9 mouse cellular contexts compared by ENCODE assay signal in genomic region chr2:158109516-158109915, GRCm38 (mm10). TPM values are rescaled to one million over a fixed set of nuclear protein-coding genes. Genes with fewer than 3 reads are reported as not detected.
A peak's percentile ranks its signal among the peaks of the same experiment; 100 is the strongest.
DNase-seq lines count a peak whose midpoint lies in the region; ATAC-seq and TF ChIP-seq lines count a peak whose summit lies in the region.
"Had no signal": no experiment of that assay in that cellular context is flagged by ENCODE, and none has a peak within 500 bp of the region (broad histone marks: within the 10 kb centered on the region; RNA-seq: fewer than 3 reads in every experiment).

No protein-coding gene starts in this region.

- no peaks in the 10 kb centered on the region for H3K36me3 ChIP-seq in heart, embryonic 15.5 days
- no peaks in the 10 kb centered on the region for H3K36me3 ChIP-seq in liver, embryonic 11.5 days (ENCODE audit: control insufficient read depth, insufficient read depth, low read length)

- no peak for TF ChIP-seq CTCF in gastrocnemius, adult 2 months (IDR thresholded peaks at IDR 0.05)

- no peak overlapping the region for H3K4me2 ChIP-seq in heart, embryonic 15.5 days
- H3K4me2 ChIP-seq in liver, embryonic 11.5 days: no peak overlapping the region

- peaks cover 39% of the 10 kb centered on the region for H3K4me1 ChIP-seq in heart, embryonic 15.5 days (replicated peaks)
- H3K4me1 ChIP-seq in liver, embryonic 11.5 days (replicated peaks; ENCODE audit: control insufficient read depth, insufficient read depth, low read length): peaks cover 37% of the 10 kb centered on the region

- H3K9ac ChIP-seq in heart, embryonic 15.5 days: no peak overlapping the region
- peak overlapping the region; percentile 27; the same call in 1 of the 2 replicates for H3K9ac ChIP-seq in liver, embryonic 11.5 days (ENCODE audit: low read depth, low read length)

- H3K9me3 ChIP-seq in heart, embryonic 15.5 days (replicated peaks): no peaks in the 10 kb centered on the region
- H3K9me3 ChIP-seq in liver, embryonic 11.5 days (ENCODE audit: control insufficient read depth, low read length): no peaks in the 10 kb centered on the region

- no peak for ATAC-seq in heart, embryonic 15.5 days (replicated peaks; ENCODE audit: insufficient number of reproducible peaks, insufficient read depth, low FRiP score, low read depth)
- no peak for ATAC-seq in liver, embryonic 11.5 days (replicated peaks; ENCODE audit: low FRiP score)

- WGBS in heart, embryonic 15.5 days: 41% methylated on average over 8 of the region's 8 CpGs
- 31% methylated on average over 8 of the region's 8 CpGs for WGBS in liver, embryonic 11.5 days

- H3K27ac ChIP-seq in gastrocnemius, adult 2 months: peak overlapping the region; percentile 63
- H3K27ac ChIP-seq in heart, embryonic 15.5 days: peak overlapping the region; percentile 66
- peak overlapping the region; percentile 6; the same call in 1 of the 2 replicates for H3K27ac ChIP-seq in liver, embryonic 11.5 days (ENCODE audit: low read depth, low read length)
- H3K27ac ChIP-seq: macrophage had no signal

- H3K4me3 ChIP-seq in gastrocnemius, adult 2 months: no peak overlapping the region
- H3K4me3 ChIP-seq in heart, embryonic 15.5 days: no peak overlapping the region
- H3K4me3 ChIP-seq in liver, embryonic 11.5 days (ENCODE audit: low read depth, low read length): no peak overlapping the region

- no peak for DNase-seq in gastrocnemius, adult 2 months
- no peak for DNase-seq in gastrocnemius, adult 18-20 months (ENCODE audit: low spot score)
- DNase-seq in 416B (ENCODE audit: low read depth): peak; percentile 35
- DNase-seq in liver, embryonic 11.5 days (ENCODE audit: low spot score): no peak
- DNase-seq in left cerebral cortex, adult 18-20 months (ENCODE audit: low spot score in 2 of 2): no peak
- no peak for DNase-seq in testis, postnatal 10 days (ENCODE audit: low spot score)
- DNase-seq in adrenal gland, postnatal 10 days: no peak

- no peaks in the 10 kb centered on the region for H3K27me3 ChIP-seq in heart, embryonic 15.5 days
- no peaks in the 10 kb centered on the region for H3K27me3 ChIP-seq in liver, embryonic 11.5 days (replicated peaks; ENCODE audit: control insufficient read depth, insufficient read depth, low read length)

- intact Hi-C loops in gastrocnemius, adult 2 months (cut with DNase I): no loop called here

RNA-seq across cellular contexts. Expression of gene Tgm2, which starts 36.7 kb away (rescaled TPM):
- total RNA-seq in gastrocnemius, adult 2 months (2021): 10 to 100 TPM; 44.2 to 55.4 TPM
- total RNA-seq in gastrocnemius, adult 18-20 months (2021): 10 to 100 TPM; 40.7 to 47.3 TPM
- 208 and 228 TPM in 2 replicates for polyA plus RNA-seq in heart, embryonic 15.5 days (2015; fragmentation: Nextera tagmentation; extraction: Ambion mirVana)
- polyA plus RNA-seq in liver, embryonic 11.5 days (2014; fragmentation: Nextera tagmentation; extraction: Ambion mirVana): 49.5 and 49.7 TPM in 2 replicates
- total RNA-seq in left cerebral cortex, adult 18-20 months (2021): 10 to 100 TPM; 10.7 to 10.8 TPM
- 10 to 100 TPM; 77.2 to 80.0 TPM for total RNA-seq in adrenal gland, postnatal 10 days (2021)

Comparison
In these comparisons a context has a peak if more than half of its experiments do, and no peak if none do; other contexts are left out.
1. H3K27ac ChIP-seq: peak in every context shown above with its lines; median percentile 66 in heart, embryonic 15.5 days; 63 in gastrocnemius, adult 2 months; 6 in liver, embryonic 11.5 days.